Mouse (Mus musculus) lung, postnatal 0 days (tissue): Measurements from ENCODE around the gene Gm12695. TPM values are rescaled to one million over a fixed set of nuclear protein-coding genes. Genes with fewer than 3 reads are reported as not detected.
A peak's percentile ranks its signal among the peaks of the same experiment; 100 is the strongest.

Experiments
- ATAC-seq: fragments of 200-750 bp; cut with Nextera tagmentation; 2 replicates; pipeline ENCODE4 v1.8.0; 2017; ENCODE audit warnings: moderate library complexity
- DNase-seq: peaks from one replicate; pipeline ENCODE4 v3.0.0-alpha.2; 2016; ENCODE audit warnings: low spot score
- H3K27ac ChIP-seq: fragments of 300-500 bp; sonication (generic); 2 replicates; pipeline ENCODE4 v1.5.1; 2014; ENCODE audit warnings: antibody characterized with exemption, mild to moderate bottlenecking, low read length, mixed read lengths
- H3K27me3 ChIP-seq: fragments of 300-500 bp; sonication (generic); replicated peaks from 2 replicates; pipeline ENCODE4 v1.6.1; 2014; ENCODE audit warnings: low read length, mixed read lengths; ENCODE audit not compliant: insufficient read depth
- H3K36me3 ChIP-seq: fragments of 300-500 bp; sonication (generic); 2 replicates; pipeline ENCODE4 v1.6.1; 2014; ENCODE audit warnings: low read length, mixed read lengths; ENCODE audit not compliant: insufficient read depth
- H3K4me1 ChIP-seq: fragments of 300-500 bp; sonication (generic); 2 replicates; pipeline ENCODE4 v1.6.1; 2014; ENCODE audit warnings: antibody characterized with exemption, low read depth, low read length, mixed read lengths; ENCODE audit not compliant: insufficient read depth
- H3K4me2 ChIP-seq: fragments of 300-500 bp; sonication (generic); replicated peaks from 2 replicates; pipeline ENCODE4 v1.6.1; 2014; ENCODE audit warnings: low read depth, mild to moderate bottlenecking, low read length, moderate library complexity, mixed read lengths
- H3K4me3 ChIP-seq: fragments of 300-500 bp; sonication (generic); 2 replicates; pipeline ENCODE4 v1.5.1; 2014; ENCODE audit warnings: low read depth, low read length
- H3K9ac ChIP-seq: fragments of 300-500 bp; sonication (generic); replicated peaks from 2 replicates; pipeline ENCODE4 v1.6.1; 2014; ENCODE audit warnings: low read depth, mild to moderate bottlenecking
- H3K9me3 ChIP-seq: fragments of 300-500 bp; sonication (generic); 2 replicates; pipeline ENCODE4 v1.6.1; 2016; ENCODE audit warnings: low read length, mixed read lengths
- CTCF ChIP-seq: IDR thresholded peaks from 2 replicates; pipeline ENCODE4 v1.5.1; 2016; ENCODE audit warnings: antibody characterized with exemption, mild to moderate bottlenecking
- EP300 ChIP-seq: IDR thresholded peaks from 2 replicates; pipeline ENCODE4 v1.6.1; 2016; ENCODE audit warnings: antibody characterized with exemption, mild to moderate bottlenecking, control low read depth
- WGBS: fragments of 180-500 bp; shearing (Covaris S2); extraction: QIAGEN DNeasy Blood & Tissue Kit; methylation state at CpG from one replicate; pipeline ENCODE4 v1.1.7; 2014; 5-methylcytosine and 5-hydroxymethylcytosine counted together
- polyA plus RNA-seq: library from polyadenylated mRNA; unstranded; fragments of >200 nt; fragmentation: Nextera tagmentation; extraction: Ambion mirVana; gene quantifications from 2 replicates; pipeline ENCODE4 v1.2.1, GENCODE M21; 2015

Gene Gm12695
- polyA plus RNA-seq, 1 experiment from 2014 or later, result 1.5 TPM

- no peak overlapping the region for H3K4me2 ChIP-seq
- no peaks in the 10 kb centered on the region for H3K27me3 ChIP-seq
- ATAC-seq (no peak), DNase-seq (no peak)
- no peaks in the 10 kb centered on the region for H3K9me3 ChIP-seq
- no peak overlapping the region for H3K27ac ChIP-seq
- no peak overlapping the region for H3K4me3 ChIP-seq
- H3K4me1 ChIP-seq, result no peaks in the 10 kb centered on the region
- TF ChIP-seq EP300 (no peak), CTCF (no peak)
- H3K36me3 ChIP-seq, result no peaks in the 10 kb centered on the region
- H3K9ac ChIP-seq, result no peak overlapping the region
- 43% methylated on average over 3 of the region's 3 CpGs for WGBS
Measured at GRCm38 (mm10) chr4:96789905-96790304, 4.9 kb upstream of the Gm12695 start.

DNA sequence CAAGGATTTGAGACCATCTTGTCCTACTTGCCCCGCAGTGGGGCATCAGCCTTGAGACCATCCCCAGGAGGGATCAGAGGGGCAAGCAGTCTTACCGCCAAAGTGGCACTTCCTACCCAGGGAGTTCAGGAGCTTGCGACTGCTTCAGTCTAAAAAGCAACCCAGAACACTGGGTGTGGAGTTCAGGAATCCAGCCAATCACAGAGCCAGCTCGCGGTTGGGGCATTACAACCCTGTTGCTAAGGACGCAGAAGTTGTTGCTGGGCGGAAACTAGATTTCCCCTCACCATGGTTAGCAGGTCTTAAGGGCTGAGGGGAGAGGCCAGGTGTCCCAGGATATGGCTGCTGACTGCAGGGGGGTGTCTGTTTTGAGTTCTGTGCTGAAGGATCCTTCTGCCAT lies 1.6 kb upstream of the Gm12695 start:
- Histone ChIP-seq H3K27me3 (no peaks in the 10 kb centered on the region), H3K36me3 (no peaks in the 10 kb centered on the region), H3K9me3 (no peaks in the 10 kb centered on the region), H3K27ac (no peak overlapping the region), H3K4me2 (no peak overlapping the region), H3K4me1 (no peaks in the 10 kb centered on the region), H3K9ac (no peak overlapping the region), H3K4me3 (no peak overlapping the region)
- 24% methylated on average over 7 of the region's 7 CpGs for WGBS
- DNase-seq (peak; percentile 9), ATAC-seq (peak; percentile 17; the same call in 1 of the 2 replicates)
- TF ChIP-seq EP300 (no peak), CTCF (no peak)

DNA sequence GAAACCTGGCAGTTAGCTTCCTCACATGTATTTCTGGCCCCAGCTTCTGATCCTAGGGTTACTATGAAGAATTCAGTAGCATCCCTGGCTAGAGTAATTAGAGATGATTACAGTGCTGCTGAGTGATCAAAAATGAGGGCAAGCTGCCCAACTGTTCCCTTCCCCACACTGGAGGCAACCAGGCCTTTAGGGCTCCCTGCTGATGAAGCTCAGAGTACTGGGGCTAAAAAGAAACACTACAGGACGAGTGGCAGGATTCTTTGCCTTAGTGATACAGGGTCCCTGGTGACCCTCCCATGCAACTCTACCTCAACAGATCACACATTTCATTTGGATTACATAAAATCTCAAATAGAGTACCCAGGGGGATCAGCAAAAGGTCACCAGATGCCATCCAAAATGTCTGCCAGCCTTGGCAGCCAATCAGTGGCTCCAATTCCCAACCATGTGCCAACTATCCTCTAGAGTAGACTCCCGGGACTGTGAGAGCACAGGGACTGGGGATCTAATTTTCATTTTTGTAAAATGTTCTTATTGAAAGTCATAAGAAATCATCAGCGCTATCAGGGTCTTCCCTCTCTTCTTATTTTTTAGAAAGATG lies 11.9 kb downstream of the Gm12695 start:
- Histone ChIP-seq H3K9ac (no peak overlapping the region), H3K4me1 (no peaks in the 10 kb centered on the region), H3K4me3 (no peak overlapping the region), H3K9me3 (no peaks in the 10 kb centered on the region), H3K27ac (no peak overlapping the region), H3K4me2 (no peak overlapping the region), H3K27me3 (no peaks in the 10 kb centered on the region), H3K36me3 (no peaks in the 10 kb centered on the region)
- no peak for DNase-seq
- TF ChIP-seq CTCF (no peak), EP300 (no peak)
- ATAC-seq, result no peak
- 76% methylated on average over 3 of the region's 3 CpGs for WGBS

DNA sequence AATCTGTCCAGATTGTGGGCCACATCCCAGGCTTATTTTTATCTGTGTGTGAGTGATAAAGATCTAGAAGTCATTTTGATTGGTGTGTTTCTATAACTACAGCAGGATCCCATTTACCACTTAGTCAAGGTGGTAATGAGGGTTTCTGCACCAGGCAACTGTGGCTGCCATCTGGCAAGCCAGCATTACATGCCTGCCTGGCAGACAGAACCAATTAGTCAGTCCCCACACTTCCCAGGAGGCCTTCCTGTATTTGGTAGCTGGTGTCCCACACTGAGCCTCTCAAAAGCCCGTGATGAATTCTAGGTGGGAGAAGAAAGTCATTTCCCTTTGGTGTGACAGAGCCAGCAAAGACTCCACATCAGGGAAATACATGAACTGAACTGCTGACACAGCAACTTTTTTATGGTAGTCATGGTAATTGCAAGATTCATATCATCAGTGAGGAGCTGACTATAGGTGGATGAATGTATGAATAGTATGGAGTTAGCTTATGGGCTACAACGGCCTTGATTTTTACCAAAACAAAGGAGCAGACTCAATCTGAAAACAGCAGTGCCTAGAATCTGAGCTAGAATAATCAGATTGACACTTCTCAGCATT lies 18.5 kb downstream of the Gm12695 start:
- TF ChIP-seq CTCF (no peak), EP300 (no peak)
- Histone ChIP-seq H3K9ac (no peak overlapping the region), H3K36me3 (no peaks in the 10 kb centered on the region), H3K4me1 (no peaks in the 10 kb centered on the region), H3K9me3 (no peaks in the 10 kb centered on the region), H3K27me3 (no peaks in the 10 kb centered on the region), H3K27ac (no peak overlapping the region), H3K4me2 (no peak overlapping the region), H3K4me3 (no peak overlapping the region)
- ATAC-seq (no peak), DNase-seq (no peak)
- 50% methylated on average over 2 of the region's 2 CpGs for WGBS

- DNase-seq (no peak), ATAC-seq (no peak)
- Histone ChIP-seq H3K4me3 (no peak overlapping the region), H3K27ac (no peak overlapping the region), H3K9me3 (no peaks in the 10 kb centered on the region), H3K27me3 (no peaks in the 10 kb centered on the region), H3K4me2 (no peak overlapping the region), H3K9ac (no peak overlapping the region), H3K4me1 (no peaks in the 10 kb centered on the region), H3K36me3 (no peaks in the 10 kb centered on the region)
- TF ChIP-seq EP300, result no peak
- no peak for TF ChIP-seq CTCF
- 68% methylated on average over 1 of the region's 1 CpGs for WGBS
Measured at GRCm38 (mm10) chr4:96751953-96752352, 33.0 kb downstream of the Gm12695 start.

DNA sequence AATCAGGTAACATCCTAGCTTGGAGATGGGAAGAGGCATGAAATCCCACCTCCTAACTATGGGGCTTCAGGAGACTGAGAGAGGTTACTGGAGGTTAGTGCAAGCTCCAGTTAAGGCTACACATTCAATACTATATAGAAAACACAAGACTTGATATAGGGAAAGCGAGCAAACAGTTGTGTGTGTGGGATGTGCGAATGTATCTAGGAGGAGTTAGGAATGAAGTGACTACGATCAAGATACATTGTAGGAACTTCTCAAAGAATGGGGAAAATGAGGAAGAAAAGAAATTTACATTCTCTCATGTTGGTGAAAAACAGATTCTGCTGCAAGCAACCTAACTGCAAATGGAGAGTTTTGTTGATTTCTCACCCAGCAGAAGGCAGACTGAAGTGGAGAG lies 44.5 kb downstream of the Gm12695 start:
- H3K4me1 ChIP-seq, result no peaks in the 10 kb centered on the region
- no peak for ATAC-seq
- no peak for DNase-seq
- H3K4me3 ChIP-seq, result no peak overlapping the region
- no peaks in the 10 kb centered on the region for H3K36me3 ChIP-seq
- no peaks in the 10 kb centered on the region for H3K27me3 ChIP-seq
- H3K9ac ChIP-seq, result no peak overlapping the region
- no peak overlapping the region for H3K27ac ChIP-seq
- no peak overlapping the region for H3K4me2 ChIP-seq
- no peaks in the 10 kb centered on the region for H3K9me3 ChIP-seq
- TF ChIP-seq EP300, result no peak
- TF ChIP-seq CTCF, result no peak
- WGBS, result 89% methylated on average over 3 of the region's 3 CpGs

DNA sequence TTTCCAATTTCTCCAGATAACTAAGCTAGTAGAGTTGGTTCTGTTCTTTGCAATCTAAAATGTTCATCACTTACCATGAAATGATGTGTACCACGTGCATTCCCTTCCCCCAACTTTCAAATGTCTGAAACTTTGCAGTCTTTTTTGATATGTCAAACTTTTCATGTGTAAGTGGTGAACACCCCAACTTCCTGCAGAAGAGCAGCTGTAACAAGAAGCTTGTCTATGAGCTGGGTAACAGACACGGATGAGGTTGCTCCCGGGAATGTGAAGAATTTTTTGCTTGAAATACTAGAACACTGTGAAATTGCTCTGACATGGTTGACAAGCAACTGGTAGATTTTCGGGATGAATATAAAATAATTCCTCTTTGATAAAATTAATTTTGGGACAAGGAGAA lies 55.7 kb downstream of the Gm12695 start:
- ATAC-seq (no peak), DNase-seq (no peak)
- Histone ChIP-seq H3K4me2 (no peak overlapping the region), H3K36me3 (no peaks in the 10 kb centered on the region), H3K4me3 (no peak overlapping the region), H3K9me3 (no peaks in the 10 kb centered on the region), H3K27ac (no peak overlapping the region), H3K9ac (no peak overlapping the region), H3K27me3 (no peaks in the 10 kb centered on the region), H3K4me1 (no peaks in the 10 kb centered on the region)
- no peak for TF ChIP-seq EP300
- TF ChIP-seq CTCF, result no peak
- 55% methylated on average over 4 of the region's 4 CpGs for WGBS
